Mouse (Mus musculus) lung, adult 2 months (tissue): ENCODE results near the gene Atp8a2.

ENCODE experiments used
- CTCF ChIP-seq: fragments of 200-500 bp; IDR thresholded peaks from 2 replicates; pipeline ENCODE4 v1.5.1; 2011; ENCODE audit warnings: mild to moderate bottlenecking, low read length, control low read depth; ENCODE audit not compliant: insufficient read depth
- POLR2A ChIP-seq: fragments of 200-500 bp; IDR thresholded peaks from 2 replicates; pipeline ENCODE4 v1.6.1; 2011; ENCODE audit warnings: low read depth, mild to moderate bottlenecking, control low read depth, low read length, borderline replicate concordance; ENCODE audit errors: extremely low read depth

- no peak for TF ChIP-seq CTCF
- no peak for TF ChIP-seq POLR2A
Observed at GRCm38 (mm10) chr14:60137812-60138211, 59.2 kb downstream of the Atp8a2 start.
